Mouse (Mus musculus) cerebellum, adult 2 months (tissue): ENCODE measurements around the gene Katnal1. TPM values are rescaled to one million over a fixed set of nuclear protein-coding genes. Genes with fewer than 3 reads are reported as not detected.
A peak's percentile ranks its signal among the peaks of the same experiment; 100 is the strongest.

Source experiments
- DNase-seq, 2 experiments: peaks; one replicate each; pipeline ENCODE4 v3.0.0; 2021
- H3K27ac ChIP-seq: fragments of 200-500 bp; 2 replicates; pipeline ENCODE4 v1.5.1; 2012; ENCODE audit warnings: low read length, control low read depth, inconsistent platforms; ENCODE audit not compliant: insufficient read depth
- H3K27me3 ChIP-seq: fragments of 200-500 bp; 2 replicates; pipeline ENCODE4 v1.6.1; 2012; ENCODE audit warnings: inconsistent platforms, mild to moderate bottlenecking, low read length, moderate library complexity; ENCODE audit not compliant: control insufficient read depth, insufficient read depth
- H3K4me1 ChIP-seq: fragments of 200-500 bp; 2 replicates; pipeline ENCODE4 v1.6.1; 2011; ENCODE audit warnings: low read length; ENCODE audit not compliant: control insufficient read depth, insufficient read depth
- H3K4me3 ChIP-seq: fragments of 200-500 bp; replicated peaks from 2 replicates; pipeline ENCODE3; 2011; ENCODE audit warnings: mild to moderate bottlenecking, low read depth, low read length, control low read depth; ENCODE audit not compliant: insufficient read depth
- CTCF ChIP-seq: fragments of 200-500 bp; IDR thresholded peaks from 2 replicates; pipeline ENCODE4 v1.5.1; 2011; ENCODE audit warnings: low read depth, mild to moderate bottlenecking, control low read depth, low read length, moderate library complexity, borderline replicate concordance; ENCODE audit not compliant: insufficient read depth
- POLR2A ChIP-seq: fragments of 200-500 bp; IDR thresholded peaks from 2 replicates; pipeline ENCODE4 v1.6.1; 2011; ENCODE audit warnings: low read length, control low read depth, borderline replicate concordance; ENCODE audit not compliant: insufficient read depth
- WGBS: fragments of 180-500 bp; shearing (Covaris S2); methylation state at CpG from one replicate; pipeline ENCODE4 v1.1.7; 2018; 5-methylcytosine and 5-hydroxymethylcytosine counted together
- polyA plus RNA-seq: library from polyadenylated mRNA; depleted of rRNA; stranded (reverse); fragments of >200 nt; gene quantifications from 2 replicates; pipeline ENCODE4 v1.2.3, GENCODE M21; 2012

Gene Katnal1
- polyA plus RNA-seq, 1 experiment = 41.0 TPM

- TF ChIP-seq CTCF = no peak
- no peak for TF ChIP-seq POLR2A
- no peak for DNase-seq
- 57% methylated on average over 10 of the region's 10 CpGs for WGBS
- Histone ChIP-seq H3K27ac (no peak overlapping the region), H3K27me3 (no peaks in the 10 kb centered on the region), H3K4me1 (no peaks in the 10 kb centered on the region), H3K4me3 (no peak overlapping the region)
Observed at GRCm38 (mm10) chr5:148943444-148943843, 14.3 kb upstream of the Katnal1 start.

GRCm38 (mm10) chr5:148942957-148943356 lies 13.8 kb upstream of the Katnal1 start:
- no peak overlapping the region for H3K4me3 ChIP-seq
- no peak for TF ChIP-seq CTCF
- TF ChIP-seq POLR2A = no peak
- no peaks in the 10 kb centered on the region for H3K27me3 ChIP-seq
- 32% methylated on average over 11 of the region's 11 CpGs for WGBS
- H3K4me1 ChIP-seq = no peaks in the 10 kb centered on the region
- no peak for DNase-seq
- H3K27ac ChIP-seq = no peak overlapping the region

- no peak for DNase-seq
- Histone ChIP-seq H3K27me3 (no peaks in the 10 kb centered on the region), H3K4me3 (no peak overlapping the region), H3K27ac (no peak overlapping the region), H3K4me1 (no peaks in the 10 kb centered on the region)
- WGBS = 96% methylated on average over 6 of the region's 6 CpGs
- TF ChIP-seq POLR2A (no peak), CTCF (peak; percentile 28; the same call in 1 of the 2 replicates)
Observed at GRCm38 (mm10) chr5:148942305-148942704, 13.2 kb upstream of the Katnal1 start.

- TF ChIP-seq CTCF = no peak
- TF ChIP-seq POLR2A = no peak
- 16% methylated on average over 10 of the region's 10 CpGs for WGBS
- H3K4me3 ChIP-seq = no peak overlapping the region
- no peaks in the 10 kb centered on the region for H3K4me1 ChIP-seq
- no peaks in the 10 kb centered on the region for H3K27me3 ChIP-seq
- no peak overlapping the region for H3K27ac ChIP-seq
- DNase-seq = no peak
Observed at GRCm38 (mm10) chr5:148941867-148942266, 12.7 kb upstream of the Katnal1 start.

- no peak for TF ChIP-seq CTCF
- no peak for TF ChIP-seq POLR2A
- no peak for DNase-seq
- Histone ChIP-seq H3K4me3 (no peak overlapping the region), H3K27me3 (no peaks in the 10 kb centered on the region), H3K27ac (no peak overlapping the region), H3K4me1 (no peaks in the 10 kb centered on the region)
- 81% methylated on average over 11 of the region's 11 CpGs for WGBS
Observed at GRCm38 (mm10) chr5:148939948-148940382, 10.8 kb upstream of the Katnal1 start.

GRCm38 (mm10) chr5:148936516-148936951 lies 7.4 kb upstream of the Katnal1 start:
- WGBS = 98% methylated on average over 3 of the region's 3 CpGs

GRCm38 (mm10) chr5:148935871-148936270 lies 6.8 kb upstream of the Katnal1 start:
- H3K4me3 ChIP-seq = no peak overlapping the region
- H3K27ac ChIP-seq = no peak overlapping the region
- no peaks in the 10 kb centered on the region for H3K27me3 ChIP-seq
- no peaks in the 10 kb centered on the region for H3K4me1 ChIP-seq
- WGBS = 85% methylated on average over 6 of the region's 6 CpGs
- DNase-seq = no peak
- no peak for TF ChIP-seq CTCF
- TF ChIP-seq POLR2A = no peak

More at GRCm38 (mm10) chr5:148936516-148936951, 7.4 kb upstream of the Katnal1 start:
- no peak for DNase-seq
- H3K4me3 ChIP-seq = no peak overlapping the region
- H3K4me1 ChIP-seq = no peaks in the 10 kb centered on the region
- no peaks in the 10 kb centered on the region for H3K27me3 ChIP-seq
- TF ChIP-seq POLR2A (no peak), CTCF (no peak)
- no peak overlapping the region for H3K27ac ChIP-seq

- TF ChIP-seq CTCF (no peak), POLR2A (no peak)
- no peak for DNase-seq
- Histone ChIP-seq H3K4me1 (no peaks in the 10 kb centered on the region), H3K27ac (no peak overlapping the region), H3K27me3 (no peaks in the 10 kb centered on the region), H3K4me3 (no peak overlapping the region)
- WGBS = 39% methylated on average over 7 of the region's 7 CpGs
Observed at GRCm38 (mm10) chr5:148935071-148935821, 6.1 kb upstream of the Katnal1 start.
